Mouse (Mus musculus): ENCODE results near the gene Pde4d.

DNA sequence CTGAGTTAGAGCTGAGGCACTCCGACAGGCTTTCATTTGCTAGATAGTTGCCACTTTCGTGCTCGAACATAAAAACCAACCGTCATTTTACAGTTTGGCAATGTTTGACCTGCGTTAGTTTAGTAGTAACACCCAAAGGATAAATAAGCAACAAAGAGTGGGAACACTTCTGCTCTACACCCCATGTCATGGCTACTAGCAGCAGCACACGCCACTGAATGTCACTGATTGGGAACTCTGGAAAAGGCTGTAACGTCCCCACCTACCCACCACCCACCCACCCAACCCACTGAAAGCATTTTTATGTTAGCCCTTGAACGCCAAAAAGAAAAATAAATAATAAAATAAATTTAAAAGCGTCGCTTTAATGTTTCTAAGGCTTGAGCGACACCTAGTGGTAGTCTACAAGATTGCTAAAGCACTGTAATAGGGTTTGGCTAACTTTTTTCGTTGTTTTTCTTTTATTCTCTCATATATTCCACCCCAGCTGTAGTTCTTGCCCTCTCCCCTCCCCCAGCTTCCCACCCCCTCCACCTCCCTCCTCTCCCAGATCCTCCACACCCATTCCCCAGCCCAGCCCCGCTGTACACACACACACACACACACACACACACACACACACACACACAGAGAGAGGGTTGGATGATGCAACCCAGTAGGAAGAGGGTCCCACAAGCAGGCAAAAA is 763.2 kb downstream of the Pde4d start:
- TF ChIP-seq CTCF (IDR thresholded peaks at IDR 0.05; ENCODE audit: borderline replicate concordance, insufficient read depth, low read depth, low read length) (no peak), POLR2A (IDR thresholded peaks at IDR 0.05; ENCODE audit: borderline replicate concordance, insufficient read depth, low read length) (no peak)
